Mouse (Mus musculus): ENCODE results near the gene Dlg5.

Dlg5 gene

DNA sequence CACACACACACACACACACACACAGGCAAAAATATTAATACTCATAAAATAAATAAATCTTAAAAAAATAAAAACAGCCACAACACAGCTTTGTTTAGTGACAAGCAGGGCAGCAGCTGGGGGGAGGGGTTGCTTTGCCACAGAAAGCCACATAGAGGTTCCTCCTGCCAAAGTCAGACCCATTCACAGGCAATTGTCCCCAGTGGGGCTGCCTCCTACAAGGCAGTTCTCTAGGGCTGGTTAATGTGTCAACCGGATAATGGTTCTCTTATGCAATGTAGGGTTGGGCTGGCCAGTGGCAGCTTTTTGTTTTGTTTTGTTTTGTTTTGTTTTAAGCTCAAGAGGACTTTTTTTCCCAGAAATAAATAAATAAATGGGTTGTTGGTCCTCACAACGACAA, 11.3 kb downstream of the Dlg5 start:
- in situ Hi-C loops (cut with MboI, MseI) = no loop called here

DNA sequence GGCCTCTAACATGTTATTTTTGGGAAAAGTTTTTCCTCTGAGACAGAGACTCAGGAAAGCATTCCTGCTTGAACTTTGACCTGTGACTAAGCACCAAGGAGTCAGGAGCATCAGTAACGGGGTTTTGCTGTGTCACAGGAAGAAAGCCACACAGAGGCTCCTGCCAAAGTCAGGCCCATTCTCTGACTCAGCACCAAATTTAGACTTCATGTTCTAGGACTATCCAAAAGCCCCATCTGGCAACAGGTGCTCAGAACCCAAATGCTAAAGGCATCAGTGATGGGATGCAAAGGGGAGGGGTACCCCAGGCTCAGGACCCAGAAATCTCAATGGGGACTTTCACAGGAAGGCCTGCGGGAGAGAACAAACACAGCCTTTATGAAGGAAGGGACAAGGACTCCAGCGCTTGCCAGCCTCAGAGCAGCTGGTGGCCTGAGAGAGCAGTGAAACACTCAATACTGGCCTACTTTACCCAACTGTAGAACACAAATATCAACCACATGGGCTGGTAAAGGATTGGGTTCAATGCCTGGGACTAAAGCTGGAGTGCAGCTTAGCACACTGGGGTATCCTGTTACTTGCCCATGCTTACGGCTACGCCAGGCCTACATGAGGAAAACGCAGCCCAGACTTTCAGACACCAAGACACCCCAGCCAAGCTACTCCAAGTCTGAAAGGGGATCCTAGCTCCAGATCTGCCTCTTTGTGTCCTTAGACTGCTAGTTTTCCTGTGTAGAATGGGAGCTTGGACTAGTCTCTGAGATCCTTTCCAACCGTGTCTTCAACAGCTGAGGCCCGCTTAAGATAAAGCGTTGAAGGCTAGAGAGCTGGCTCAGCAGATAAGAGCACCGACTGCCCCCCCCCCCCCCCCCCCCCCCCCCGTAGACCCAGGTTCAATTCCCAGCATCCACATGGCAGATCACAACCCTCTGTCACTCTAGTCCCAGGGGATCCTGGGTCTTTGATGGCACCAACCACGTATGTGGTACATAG, 12.8 kb downstream of the Dlg5 start:
- in situ Hi-C loops (cut with MboI, MseI) = no loop called here

DNA sequence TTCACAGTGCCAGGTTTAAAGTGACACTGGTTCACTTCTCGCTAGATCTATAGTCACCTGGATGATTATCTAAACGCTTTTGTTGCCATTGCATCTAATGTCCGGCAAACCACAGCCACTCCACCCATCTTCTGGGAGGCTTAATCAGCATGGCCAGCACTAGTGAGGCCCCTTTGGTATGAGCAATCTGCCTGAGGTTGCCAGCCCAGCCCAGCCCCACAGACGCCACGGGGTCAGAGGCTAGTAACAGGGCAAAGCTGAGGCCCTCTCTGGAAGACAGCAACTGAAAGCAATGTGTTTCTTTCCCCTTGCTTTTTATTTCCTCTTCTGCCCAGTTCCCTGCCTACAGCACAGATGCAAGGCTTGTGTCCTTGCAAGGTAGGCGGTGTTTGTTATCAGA, 17.2 kb downstream of the Dlg5 start:
- in situ Hi-C loops (cut with MboI, MseI) = no loop called here

DNA sequence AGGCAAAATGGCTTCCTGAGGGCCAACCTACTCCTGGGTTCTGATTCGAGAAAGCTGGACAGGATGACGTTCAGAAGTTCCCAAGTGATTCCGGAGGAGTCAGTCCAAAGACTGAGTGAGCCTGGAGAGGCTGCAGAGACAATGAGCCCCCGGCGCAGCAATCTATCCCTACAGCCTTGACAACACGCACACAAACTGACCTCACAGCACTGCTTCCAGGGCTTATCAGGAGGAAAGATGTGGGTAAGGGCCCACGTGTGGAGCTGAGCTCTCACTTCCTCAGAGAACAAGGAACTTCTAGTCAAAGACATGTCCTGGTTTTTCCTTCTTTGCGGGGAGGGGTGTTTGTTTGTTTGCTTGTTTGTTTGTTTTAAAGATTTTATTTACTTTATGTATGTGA, 18.7 kb downstream of the Dlg5 start:
- in situ Hi-C loops (cut with MboI, MseI) = no loop called here

DNA sequence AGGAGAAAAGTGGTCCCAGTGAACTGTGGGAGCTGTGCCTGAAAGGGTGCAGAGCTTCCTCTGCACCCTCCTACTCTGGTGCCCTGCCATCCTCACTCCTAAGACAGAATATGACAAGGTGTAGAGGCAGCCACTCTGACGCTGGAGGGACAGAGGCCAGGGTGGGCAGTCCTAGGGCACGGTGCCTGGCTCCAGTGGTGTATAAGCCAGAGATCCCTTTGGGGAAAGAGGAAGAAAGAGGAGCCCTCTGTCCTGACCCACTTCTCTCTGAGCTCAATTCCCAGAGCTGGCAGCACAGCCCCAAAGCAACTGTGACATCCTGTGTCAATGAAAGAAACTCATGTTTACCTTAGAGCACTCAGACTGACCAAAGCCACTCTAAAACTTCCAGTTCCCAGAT, 19.4 kb downstream of the Dlg5 start:
- in situ Hi-C loops (cut with MboI, MseI) = no loop called here

DNA sequence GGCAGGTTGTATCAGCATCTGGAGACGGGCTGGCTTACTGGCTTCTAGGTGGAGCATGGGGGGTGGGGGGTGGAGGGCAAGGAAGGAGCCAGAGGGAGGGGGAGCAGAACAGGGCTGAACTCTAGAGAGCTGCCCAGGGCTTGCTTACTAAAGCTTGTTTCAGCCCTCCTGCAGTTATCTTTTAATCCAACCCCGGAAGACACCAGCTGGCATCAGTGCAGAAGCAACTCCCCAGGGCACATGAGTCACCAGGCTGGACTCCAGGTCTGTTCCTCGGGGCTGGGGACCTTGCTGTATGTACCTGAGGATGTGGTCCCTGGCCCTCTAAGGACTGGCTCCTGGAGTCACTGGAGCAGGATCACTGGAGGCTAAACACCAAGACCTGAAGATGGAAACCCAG, 23.0 kb downstream of the Dlg5 start:
- in situ Hi-C loops (cut with MboI, MseI) = no loop called here

DNA sequence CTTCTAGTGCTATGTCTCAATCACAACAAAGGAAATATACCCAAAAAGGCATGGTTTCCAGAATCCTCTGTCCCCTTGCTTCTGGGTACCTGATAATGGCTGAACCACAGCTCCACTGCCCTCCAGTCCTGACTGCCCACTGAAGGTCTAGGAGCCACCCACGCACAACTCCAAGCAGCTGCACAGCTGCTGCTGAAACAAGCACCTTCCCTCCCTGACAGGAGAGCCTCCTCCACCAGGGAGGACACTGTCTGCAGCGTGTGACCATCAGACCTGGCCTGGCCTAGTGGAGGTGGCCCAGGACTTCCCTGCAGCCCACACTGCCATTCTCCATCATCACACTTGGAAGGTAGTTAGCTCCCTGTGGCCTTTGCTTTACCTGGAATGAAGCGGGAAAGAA, 23.4 kb downstream of the Dlg5 start:
- in situ Hi-C loops (cut with MboI, MseI) = no loop called here

DNA sequence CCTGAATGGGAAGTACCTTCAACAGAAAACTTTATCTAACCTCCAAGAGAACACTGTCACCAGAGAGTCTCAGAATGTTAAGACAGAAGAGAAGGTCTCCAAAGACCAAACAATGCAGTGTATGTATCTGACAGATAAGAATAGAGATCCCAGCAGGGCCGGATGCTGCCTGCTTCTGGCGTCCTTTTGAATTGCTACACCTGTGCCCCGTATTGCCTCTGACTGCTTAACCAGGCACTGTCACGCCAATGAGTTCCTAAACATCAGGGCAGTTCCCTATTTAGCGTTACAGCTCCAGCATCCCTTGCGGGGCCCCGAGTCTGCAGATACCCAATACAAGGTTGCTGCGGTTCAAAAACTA, 28.4 kb downstream of the Dlg5 start:
- in situ Hi-C loops (cut with MboI, MseI) = no loop called here

DNA sequence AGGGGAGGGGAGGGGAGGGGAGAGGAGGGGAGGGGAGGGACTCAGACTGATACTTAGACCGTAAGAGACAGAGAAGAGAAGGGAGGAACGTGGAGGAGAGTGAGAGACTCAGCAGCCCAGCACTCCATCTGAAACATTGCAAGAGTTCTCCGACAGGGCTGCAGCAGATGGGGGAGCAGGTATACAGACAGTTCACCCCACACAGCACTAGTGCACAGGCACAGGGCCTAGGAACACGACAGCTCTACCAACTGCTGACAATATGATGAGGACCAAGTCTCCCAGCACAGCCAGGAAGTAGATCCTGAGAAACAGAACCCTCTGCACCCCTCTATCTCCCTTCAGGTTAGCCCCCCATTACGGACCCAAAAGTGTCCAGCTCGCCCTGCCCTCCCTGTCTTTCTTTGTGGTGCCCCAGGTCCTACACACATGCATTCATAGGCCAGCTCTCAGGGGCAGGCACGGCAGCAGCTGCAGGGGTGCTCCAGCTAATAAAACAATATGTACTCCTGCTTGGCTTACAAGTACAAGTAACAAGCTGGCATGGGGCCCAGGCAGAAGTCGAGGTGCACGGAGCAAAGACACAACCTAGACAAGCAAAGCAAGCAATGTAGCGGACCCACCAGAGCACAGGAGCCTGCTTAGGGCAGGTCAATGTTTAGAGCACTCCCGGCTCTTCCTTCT, 28.9 kb downstream of the Dlg5 start:
- in situ Hi-C loops (cut with MboI, MseI) = no loop called here

DNA sequence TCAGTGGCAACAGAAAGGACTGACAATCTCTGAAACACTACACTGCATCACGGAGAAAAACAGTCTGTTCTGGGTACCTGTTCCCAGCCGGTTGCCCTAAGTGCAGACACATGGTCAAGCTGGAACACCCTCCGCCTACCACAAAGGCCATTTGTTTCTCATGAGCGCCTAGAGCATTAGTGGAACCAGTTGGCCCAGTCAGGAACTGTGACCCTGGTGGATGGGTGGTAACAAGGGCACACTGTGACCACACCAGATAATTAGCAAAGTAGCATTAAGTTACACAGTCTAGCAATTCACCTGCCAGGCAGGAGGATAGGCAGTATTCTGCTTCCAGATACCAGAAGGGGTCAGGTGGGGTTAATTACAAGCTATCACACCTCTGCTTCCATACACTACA, 29.7 kb downstream of the Dlg5 start:
- in situ Hi-C loops (cut with MboI, MseI) = no loop called here

DNA sequence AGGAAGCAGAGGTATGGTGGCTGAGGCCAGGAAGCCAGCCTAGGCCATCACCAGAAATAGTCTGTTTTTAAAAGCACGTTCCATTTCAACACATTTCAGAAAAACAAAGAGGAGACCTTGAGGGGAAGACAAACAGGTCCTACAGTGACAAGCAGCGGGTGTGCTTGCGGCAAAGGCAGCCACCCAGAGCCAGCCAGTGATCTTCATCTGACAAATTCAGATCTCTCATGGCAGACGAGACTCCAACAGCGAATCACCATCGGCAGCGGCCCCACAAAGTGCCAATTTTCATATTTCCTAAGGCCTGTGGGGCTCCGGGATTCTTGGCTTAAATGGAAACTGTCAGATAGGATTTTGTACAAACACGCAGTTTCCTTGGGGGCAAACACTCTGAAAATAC, 31.3 kb downstream of the Dlg5 start:
- in situ Hi-C loops (cut with MboI, MseI) = no loop called here

DNA sequence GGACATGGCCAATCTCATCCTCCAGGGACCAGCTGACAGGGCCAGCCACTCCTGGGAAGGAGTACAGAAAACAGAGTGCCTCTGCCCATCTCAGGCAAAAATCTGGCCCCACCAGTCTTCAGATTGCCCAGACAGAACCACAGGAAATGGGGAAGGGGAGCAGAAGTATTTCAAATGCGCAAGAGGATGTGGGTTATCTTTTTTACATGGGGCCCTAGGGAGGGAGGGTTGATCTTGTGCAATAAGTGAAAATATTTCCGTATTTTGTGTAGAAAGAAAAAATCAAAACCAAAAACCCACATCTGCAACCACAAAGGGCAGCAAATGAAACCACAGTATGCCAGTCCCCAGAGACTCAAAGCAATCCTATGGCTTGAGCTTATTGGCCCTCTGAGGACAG, 32.4 kb downstream of the Dlg5 start:
- in situ Hi-C loops (cut with MboI, MseI) = no loop called here

DNA sequence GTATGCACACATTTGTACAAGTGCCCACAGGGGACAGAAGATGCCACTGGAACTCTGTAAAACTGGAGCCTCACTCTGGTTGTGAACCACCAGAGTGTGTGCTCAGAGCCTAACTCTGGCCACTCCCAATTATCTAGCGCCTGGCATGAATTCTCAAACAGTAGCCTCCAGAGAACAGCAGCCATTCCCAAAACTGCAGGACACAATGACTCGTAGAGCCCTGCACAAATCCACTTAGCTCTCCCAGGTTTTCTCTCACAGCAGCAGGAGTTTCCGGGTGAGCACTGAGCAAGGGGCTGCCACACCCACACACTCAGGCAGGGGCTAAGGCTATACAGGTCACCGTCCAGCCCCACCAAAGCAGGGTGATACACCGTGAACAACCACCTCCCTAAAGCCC, 32.9 kb downstream of the Dlg5 start:
- in situ Hi-C loops (cut with MboI, MseI) = no loop called here

DNA sequence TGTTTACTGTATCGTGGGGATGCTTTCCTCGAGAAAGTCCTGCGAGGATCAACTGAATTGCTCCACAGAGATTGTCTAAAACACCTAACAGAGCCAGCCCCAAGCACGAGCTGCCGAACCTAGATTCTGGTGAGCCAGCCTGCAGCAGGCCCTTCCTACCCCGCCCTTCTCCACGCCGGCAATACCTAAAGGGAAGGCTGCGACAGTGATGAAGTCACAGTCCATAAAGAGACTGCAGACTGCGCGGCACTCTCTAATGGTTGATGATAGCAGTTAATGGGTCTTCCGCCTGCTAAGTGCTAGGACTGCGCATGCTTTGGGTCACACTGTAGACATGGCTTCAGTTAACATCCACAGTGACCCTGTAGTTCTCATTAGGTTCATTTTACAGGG, 38.4 kb downstream of the Dlg5 start:
- in situ Hi-C loops (cut with MboI, MseI) = no loop called here

DNA sequence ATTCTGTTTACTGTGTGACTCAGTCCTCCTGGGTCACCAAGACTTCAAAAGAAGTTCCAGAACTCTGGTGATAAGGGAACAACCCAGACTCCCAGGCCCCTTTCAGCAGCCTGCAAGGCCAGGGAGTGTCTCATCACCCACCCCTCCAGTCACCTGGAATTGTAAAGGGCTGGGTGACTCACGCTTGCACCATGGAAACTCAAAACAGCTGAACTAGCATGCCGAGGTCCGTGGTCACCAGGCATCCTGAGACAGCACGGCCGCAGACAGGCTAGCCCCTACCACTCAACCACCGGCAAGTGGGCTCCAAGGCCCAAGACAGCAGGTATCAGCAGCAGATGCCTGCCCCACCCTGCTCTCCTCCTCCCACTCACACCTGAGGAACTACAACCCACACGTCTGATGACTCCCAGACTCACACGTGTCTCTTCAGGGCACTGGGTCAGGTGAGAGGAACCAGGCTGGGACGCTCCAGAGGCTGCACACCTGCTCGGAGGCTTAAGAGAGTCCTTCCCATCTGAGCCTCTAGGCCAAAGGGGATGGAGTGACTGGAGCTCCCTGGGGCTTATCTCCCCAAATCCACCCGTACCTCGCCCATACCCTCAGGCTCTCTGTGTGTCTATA, 38.9 kb downstream of the Dlg5 start:
- in situ Hi-C loops (cut with MboI, MseI) = no loop called here

DNA sequence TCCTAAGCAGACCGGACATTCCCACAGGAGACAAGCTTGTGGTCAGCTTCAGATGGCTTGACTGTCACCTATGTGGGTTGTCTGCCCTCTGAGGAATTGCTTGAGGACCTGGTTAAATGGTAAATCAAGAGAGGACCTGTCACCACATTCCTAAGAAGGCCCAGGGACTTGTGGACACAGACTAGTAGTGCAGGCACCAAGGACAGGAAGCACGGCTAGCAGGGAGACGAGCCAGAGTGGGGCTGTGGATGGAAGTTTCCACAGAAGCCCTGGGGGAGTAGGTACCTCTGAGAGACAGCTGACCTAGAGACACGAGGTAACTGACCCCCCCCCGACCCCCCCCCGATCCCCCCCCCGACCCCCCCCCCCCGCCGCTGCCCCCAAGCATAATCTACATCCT, 39.4 kb downstream of the Dlg5 start:
- in situ Hi-C loops (cut with MboI, MseI) = no loop called here

DNA sequence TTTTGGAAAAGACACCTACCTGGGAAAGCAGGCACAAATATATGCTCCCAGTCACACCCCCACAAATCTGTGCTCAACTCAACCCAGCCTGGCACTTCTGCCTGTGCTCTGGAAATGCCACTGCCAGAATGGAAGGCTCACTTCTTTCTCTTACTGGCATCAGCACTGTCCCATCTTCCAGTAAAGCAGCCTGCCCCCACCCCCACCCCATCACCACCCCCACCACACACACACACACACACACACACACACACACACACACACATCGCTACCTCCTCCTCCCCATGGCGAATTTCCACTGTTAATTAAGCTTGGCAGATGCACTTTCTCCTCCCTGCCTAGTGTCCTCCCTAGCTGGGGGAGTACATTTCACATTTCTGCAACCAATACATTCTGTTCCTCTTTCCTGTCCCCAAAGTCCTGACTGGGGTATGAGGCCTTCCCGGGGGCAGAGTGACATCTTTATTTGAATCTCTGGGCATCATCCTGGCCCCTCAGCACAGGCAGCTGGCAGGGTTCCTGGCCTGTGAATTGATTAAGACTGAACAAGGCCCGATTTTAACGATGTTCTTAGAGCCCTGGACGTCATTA, 40.3 kb downstream of the Dlg5 start:
- in situ Hi-C loops (cut with MboI, MseI) = no loop called here

DNA sequence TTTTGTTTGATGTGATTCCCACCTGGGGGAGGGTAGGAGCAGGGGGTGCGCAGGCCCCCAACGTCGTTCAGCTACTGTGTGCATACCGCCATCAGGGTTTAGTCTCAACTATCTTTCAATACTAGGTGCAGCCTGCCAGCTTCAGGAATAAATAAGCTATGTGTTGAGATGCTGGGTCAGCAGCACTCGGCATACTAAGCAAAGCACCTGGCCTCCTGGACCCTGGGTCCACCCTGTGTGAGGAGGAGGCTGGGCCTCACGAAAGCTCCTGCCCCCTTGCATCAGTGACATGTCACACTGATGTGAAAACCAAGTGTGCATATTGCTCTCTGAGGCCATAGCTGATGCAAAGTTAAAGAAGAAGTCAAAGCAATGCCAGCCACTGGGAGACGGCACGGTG, 42.5 kb downstream of the Dlg5 start:
- in situ Hi-C loops (cut with MboI, MseI) = no loop called here

DNA sequence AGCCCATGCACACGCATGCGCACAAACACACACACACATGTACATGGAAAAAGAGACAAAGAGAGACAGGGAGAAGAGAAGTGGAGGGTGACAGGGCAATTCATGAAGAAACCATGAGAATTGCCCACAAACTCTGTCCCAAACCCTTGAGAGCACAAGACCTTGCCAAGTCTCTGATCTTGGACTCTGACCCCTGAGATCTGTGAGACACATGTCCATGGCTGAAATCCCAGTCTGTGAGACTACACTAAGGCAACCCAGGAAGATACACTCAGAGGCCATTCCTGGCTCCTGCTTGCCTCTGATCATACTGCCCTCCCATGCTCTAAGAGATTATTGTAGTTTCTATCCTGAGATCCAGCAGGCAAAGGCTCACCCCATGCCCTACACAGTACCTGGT, 44.9 kb downstream of the Dlg5 start:
- in situ Hi-C loops (cut with MboI, MseI) = no loop called here

DNA sequence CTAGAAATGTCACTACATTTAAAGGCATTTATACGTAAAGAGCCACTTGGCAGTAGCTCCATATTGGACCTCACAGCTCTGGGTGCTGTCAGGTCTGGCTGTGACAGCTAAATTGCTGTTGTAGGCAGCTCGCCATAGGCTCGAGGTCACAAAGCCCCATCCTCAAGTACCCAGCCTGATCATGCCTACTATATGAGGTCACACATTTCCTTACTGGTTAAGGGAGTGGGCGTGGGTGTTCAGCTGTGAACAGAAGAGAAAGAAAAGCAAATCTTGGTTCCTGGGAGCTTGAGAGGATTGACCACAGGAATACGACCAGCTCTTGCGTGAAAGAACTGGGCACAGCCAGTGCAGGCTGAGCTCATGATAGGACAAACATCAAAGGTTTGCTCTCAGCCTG, 46.0 kb downstream of the Dlg5 start:
- in situ Hi-C loops (cut with MboI, MseI) = no loop called here

DNA sequence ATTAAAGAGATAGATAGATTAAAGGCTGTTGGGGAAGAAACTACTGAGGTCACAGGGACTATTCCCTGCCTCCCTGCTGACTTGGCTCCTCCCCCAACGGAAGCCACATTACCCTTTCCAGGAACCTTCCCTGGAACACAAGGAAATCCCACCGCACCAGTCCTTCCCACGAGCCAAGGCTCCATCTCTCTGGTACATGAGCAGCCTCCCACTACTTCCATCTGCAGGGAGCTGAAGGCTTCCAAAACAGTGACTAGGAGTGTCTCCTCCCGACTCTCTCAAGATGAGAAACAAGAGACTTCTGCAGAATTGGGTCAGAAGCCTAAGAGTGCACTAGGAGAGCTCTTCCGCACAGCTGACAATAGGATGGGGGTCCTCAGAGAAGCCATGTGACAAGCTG, 47.9 kb downstream of the Dlg5 start:
- in situ Hi-C loops (cut with MboI, MseI) = no loop called here

DNA sequence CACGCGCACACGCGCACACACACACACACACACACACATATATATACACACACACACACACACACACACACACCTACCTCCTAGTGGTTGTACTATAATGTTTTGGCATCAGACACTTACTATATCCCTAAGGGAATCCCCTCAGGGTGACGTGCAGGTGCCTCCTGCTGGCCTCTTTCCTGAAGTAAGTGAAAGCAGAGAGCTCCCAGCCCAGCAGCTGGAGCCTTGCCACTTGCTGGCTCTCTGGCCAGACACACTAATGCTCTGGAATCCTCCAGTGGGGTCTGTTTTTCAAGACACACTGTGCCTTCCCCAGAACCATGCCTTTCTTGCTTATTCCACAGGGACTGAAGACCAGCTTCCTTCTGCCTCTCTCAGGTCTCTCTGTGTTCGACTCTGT, 48.8 kb downstream of the Dlg5 start:
- in situ Hi-C loops (cut with MboI, MseI) = no loop called here

Measured in regulatory T cell (primary cell).